In genomic region chr15:97028651-97029050, GRCm38 (mm10) we compare ENCODE assay signal across 20 mouse cellular contexts. TPM values are rescaled to one million over a fixed set of nuclear protein-coding genes. Genes with fewer than 3 reads are reported as not detected.
DNase-seq lines count a peak whose midpoint lies in the region; ATAC-seq lines count a peak whose summit lies in the region.
"Had no signal": no experiment of that assay in that cellular context is flagged by ENCODE, and none has a peak within 500 bp of the region (broad histone marks: within the 10 kb centered on the region; RNA-seq: fewer than 3 reads in every experiment).

No protein-coding gene starts in this region.

- no peaks in the 10 kb centered on the region for H3K36me3 ChIP-seq in liver, embryonic 11.5 days (ENCODE audit: control insufficient read depth, insufficient read depth, low read length)
- H3K36me3 ChIP-seq in lung, embryonic 15.5 days = no peaks in the 10 kb centered on the region
- no peaks in the 10 kb centered on the region for H3K36me3 ChIP-seq in stomach, embryonic 15.5 days
- H3K36me3 ChIP-seq: forebrain, embryonic 12.5 days; hindbrain, embryonic 15.5 days; midbrain, embryonic 15.5 days had no signal

- peak; percentile 22 for DNase-seq in adrenal gland, postnatal 10 days
- no peak for DNase-seq in adrenal gland, postnatal 4 days (ENCODE audit: low spot score in 2 of 2)
- no peak for DNase-seq in liver, embryonic 11.5 days (ENCODE audit: low spot score)
- DNase-seq in right cerebral cortex, postnatal 14 days = no peak
- no peak for DNase-seq in retina, embryonic 14.5 days (ENCODE audit: low spot score)
- DNase-seq in embryo, embryonic 10.5 days (ENCODE audit: low spot score) = no peak
- DNase-seq: cerebellum, adult 8-10 months; heart, adult 2 months; heart, postnatal 10 days; kidney, adult 11 months; kidney, postnatal 36 days; left cerebral cortex, postnatal 4 days; right cerebral cortex, postnatal 25 days had no signal

- no peak overlapping the region for H3K4me3 ChIP-seq in liver, embryonic 11.5 days (ENCODE audit: low read depth, low read length)
- H3K4me3 ChIP-seq in lung, embryonic 15.5 days = no peak overlapping the region
- no peak overlapping the region for H3K4me3 ChIP-seq in stomach, embryonic 15.5 days (replicated peaks)
- H3K4me3 ChIP-seq: forebrain, embryonic 12.5 days; heart, adult 2 months; hindbrain, embryonic 15.5 days; midbrain, embryonic 15.5 days had no signal

- 0 out of 2 replicates have a peak overlapping the region, but pooled peaks have one; percentile 25 for H3K4me2 ChIP-seq in liver, embryonic 11.5 days
- no peak overlapping the region for H3K4me2 ChIP-seq in lung, embryonic 15.5 days
- no peak overlapping the region for H3K4me2 ChIP-seq in stomach, embryonic 15.5 days
- H3K4me2 ChIP-seq: forebrain, embryonic 12.5 days; hindbrain, embryonic 15.5 days; midbrain, embryonic 15.5 days had no signal

- H3K27ac ChIP-seq in liver, embryonic 11.5 days (ENCODE audit: low read depth, low read length) = no peak overlapping the region
- H3K27ac ChIP-seq in lung, embryonic 15.5 days = no peak overlapping the region
- H3K27ac ChIP-seq in stomach, embryonic 15.5 days = no peak overlapping the region
- H3K27ac ChIP-seq: forebrain, embryonic 12.5 days; heart, adult 2 months; hindbrain, embryonic 15.5 days; midbrain, embryonic 15.5 days had no signal

- H3K9me3 ChIP-seq in liver, embryonic 11.5 days (ENCODE audit: control insufficient read depth, low read length) = no peaks in the 10 kb centered on the region
- H3K9me3 ChIP-seq in lung, embryonic 15.5 days = no peaks in the 10 kb centered on the region
- H3K9me3 ChIP-seq in stomach, embryonic 15.5 days = no peaks in the 10 kb centered on the region
- H3K9me3 ChIP-seq: forebrain, embryonic 12.5 days; hindbrain, embryonic 15.5 days; midbrain, embryonic 15.5 days had no signal

- peaks cover 14% of the 10 kb centered on the region for H3K4me1 ChIP-seq in liver, embryonic 11.5 days (replicated peaks; ENCODE audit: control insufficient read depth, insufficient read depth, low read length)
- peaks cover 13% of the 10 kb centered on the region; the same call in 1 of the 2 replicates for H3K4me1 ChIP-seq in lung, embryonic 15.5 days
- peaks cover 2% of the 10 kb centered on the region; the same call in 1 of the 2 replicates for H3K4me1 ChIP-seq in stomach, embryonic 15.5 days
- H3K4me1 ChIP-seq: forebrain, embryonic 12.5 days; hindbrain, embryonic 15.5 days; midbrain, embryonic 15.5 days had no signal

- peak; percentile 65 for ATAC-seq in liver, embryonic 11.5 days (replicated peaks; ENCODE audit: low FRiP score)
- peak; percentile 59; the same call in 1 of the 2 replicates for ATAC-seq in lung, embryonic 15.5 days (ENCODE audit: borderline replicate concordance, extremely low read depth, low FRiP score, low TSS enrichment)
- ATAC-seq in stomach, embryonic 15.5 days (ENCODE audit: insufficient read depth, low FRiP score, low read depth) = peak; percentile 56
- ATAC-seq: midbrain, embryonic 15.5 days; Patski had no signal

- no peak overlapping the region for H3K9ac ChIP-seq in liver, embryonic 11.5 days (ENCODE audit: low read depth, low read length)
- no peak overlapping the region for H3K9ac ChIP-seq in lung, embryonic 15.5 days
- H3K9ac ChIP-seq in stomach, embryonic 15.5 days = no peak overlapping the region
- H3K9ac ChIP-seq: forebrain, embryonic 12.5 days; hindbrain, embryonic 15.5 days; midbrain, embryonic 15.5 days had no signal

- WGBS in liver, embryonic 11.5 days = 67% methylated on average over 11 of the region's 11 CpGs
- WGBS in lung, embryonic 15.5 days = 40% methylated on average over 11 of the region's 11 CpGs
- 50% methylated on average over 11 of the region's 11 CpGs for WGBS in stomach, embryonic 15.5 days

- no peaks in the 10 kb centered on the region for H3K27me3 ChIP-seq in liver, embryonic 11.5 days (replicated peaks; ENCODE audit: control insufficient read depth, insufficient read depth, low read length)
- H3K27me3 ChIP-seq in lung, embryonic 15.5 days = no peaks in the 10 kb centered on the region
- H3K27me3 ChIP-seq in stomach, embryonic 15.5 days (replicated peaks) = no peaks in the 10 kb centered on the region
- H3K27me3 ChIP-seq: forebrain, embryonic 12.5 days; hindbrain, embryonic 15.5 days; midbrain, embryonic 15.5 days; Patski had no signal

RNA-seq across cellular contexts. Expression of gene Slc38a4, which starts 27.1 kb away (rescaled TPM):
- 100 to 1,000 TPM in 1 of 2 experiments, 10 to 100 TPM in 1; 47.6 to 103 TPM for total RNA-seq in adrenal gland, postnatal 10 days (2021)
- 10 to 100 TPM; 30.2 to 62.8 TPM for total RNA-seq in adrenal gland, postnatal 4 days (2021)
- polyA plus RNA-seq in liver, embryonic 11.5 days (2014; fragmentation: Nextera tagmentation; extraction: Ambion mirVana) = 74.8 and 84.2 TPM in 2 replicates
- 70.0 and 74.0 TPM in 2 replicates for polyA plus RNA-seq in lung, embryonic 15.5 days (2015; fragmentation: Nextera tagmentation; extraction: Ambion mirVana)
- polyA plus RNA-seq in stomach, embryonic 15.5 days (2015; fragmentation: Nextera tagmentation; extraction: Ambion mirVana) = 54.2 and 60.5 TPM in 2 replicates
- total RNA-seq: megakaryocyte progenitor cell, adult 5-6 weeks had no signal
